8 mouse cellular contexts compared by ENCODE assay signal in the genomic region with DNA sequence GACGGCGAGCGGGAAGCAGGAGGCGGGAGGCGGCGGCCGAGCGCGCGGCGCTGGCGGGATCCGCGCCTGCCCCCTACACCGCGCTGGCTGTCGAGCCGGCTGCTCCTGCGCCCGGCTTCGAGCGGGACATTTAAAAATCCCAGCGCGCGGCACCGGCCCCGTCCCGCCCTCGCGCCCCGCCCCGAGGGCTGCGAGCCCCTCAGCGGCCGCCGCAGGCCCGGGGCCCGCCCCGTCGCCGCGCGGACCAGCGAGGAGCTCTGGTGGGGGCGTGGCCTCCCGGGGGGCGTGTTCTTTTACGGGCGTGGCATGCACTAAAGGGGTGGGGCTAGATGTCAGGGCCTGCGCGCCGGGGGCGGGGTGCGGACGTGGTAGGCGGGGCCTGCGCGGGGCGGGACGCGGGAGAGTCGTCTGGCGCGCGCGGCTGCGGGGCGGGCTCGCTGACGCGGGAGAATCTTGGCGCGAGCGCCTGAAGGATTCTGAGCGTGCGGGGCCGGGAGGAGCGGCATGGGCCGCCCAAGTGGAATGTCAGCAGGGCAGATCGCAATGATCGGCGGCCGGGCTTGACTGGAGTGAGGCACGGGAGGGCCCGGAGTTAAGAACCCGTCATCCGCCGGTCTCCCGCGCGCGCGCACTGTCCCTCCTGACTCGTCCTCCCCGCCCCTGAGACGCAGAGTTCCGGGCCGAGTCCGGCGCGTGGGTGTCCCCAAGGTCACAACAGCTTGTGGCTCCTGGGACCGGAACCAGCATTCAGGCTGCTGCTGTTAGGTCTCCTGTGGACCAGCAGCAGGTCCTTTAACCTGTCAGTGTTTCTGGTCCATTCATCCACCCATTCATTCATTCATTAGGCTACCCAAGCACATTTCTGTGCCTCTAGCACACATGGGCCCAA. TPM values are rescaled to one million over a fixed set of nuclear protein-coding genes. Genes with fewer than 3 reads are reported as not detected.
DNase-seq lines count a peak whose midpoint lies in the region; ATAC-seq and TF ChIP-seq lines count a peak whose summit lies in the region.

A gene (minus strand): TSS at position 164 of the 889 bp plus-strand sequence.

- TF ChIP-seq CTCF in layer of hippocampus, adult 2 months (conservative IDR thresholded peaks at IDR 0.05), result no peak
- TF ChIP-seq CTCF in lung, embryonic 14.5 days (IDR thresholded peaks at IDR 0.05; ENCODE audit: low read depth), result no peak
- TF ChIP-seq CTCF in olfactory bulb, adult 2 months (IDR thresholded peaks at IDR 0.05; ENCODE audit: insufficient read depth, low read depth, low read length), result no peak
- no peak for TF ChIP-seq CTCF in thymus, adult 2 months (IDR thresholded peaks at IDR 0.05; ENCODE audit: borderline replicate concordance, control insufficient read depth, extremely low read depth, insufficient read depth, low read length, poor library complexity)

- ATAC-seq in forebrain, embryonic 15.5 days (replicated peaks), result peak; percentile 95
- ATAC-seq in lung, embryonic 14.5 days (ENCODE audit: insufficient read depth), result peak; percentile 83

- H3K9ac ChIP-seq in forebrain, embryonic 15.5 days (replicated peaks), result peak within 1 kb of the TSS; percentile 52
- peak within 1 kb of the TSS; percentile 84 for H3K9ac ChIP-seq in lung, embryonic 14.5 days

- no peaks in the 10 kb centered on the region for H3K36me3 ChIP-seq in forebrain, embryonic 15.5 days
- H3K36me3 ChIP-seq in lung, embryonic 14.5 days (ENCODE audit: insufficient read depth), result peaks cover 25% of the 10 kb centered on the region
- no peaks in the 10 kb centered on the region for H3K36me3 ChIP-seq in thymus, adult 2 months (ENCODE audit: control insufficient read depth, insufficient read depth, low read length)

- H3K27ac ChIP-seq in forebrain, embryonic 15.5 days (replicated peaks), result peak within 1 kb of the TSS; percentile 52; the same call in 1 of the 2 replicates
- H3K27ac ChIP-seq in layer of hippocampus, adult 2 months, result peak within 1 kb of the TSS; percentile 73
- peak within 1 kb of the TSS; percentile 65 for H3K27ac ChIP-seq in lung, embryonic 14.5 days (ENCODE audit: low read depth)
- no peak within 1 kb of the TSS for H3K27ac ChIP-seq in olfactory bulb, adult 2 months (ENCODE audit: insufficient read depth, low read depth, low read length)
- peak within 1 kb of the TSS; percentile 82 for H3K27ac ChIP-seq in thymus, adult 2 months (ENCODE audit: control insufficient read depth, insufficient read depth, low read length)

- WGBS in forebrain, embryonic 15.5 days, result under 1% methylated on average over 101 of the region's 102 CpGs
- under 1% methylated on average over 82 of the region's 102 CpGs for WGBS in lung, embryonic 14.5 days
- under 1% methylated on average over 94 of the region's 102 CpGs for WGBS in olfactory bulb, adult 2 months
- WGBS in thymus, adult 2 months, result under 1% methylated on average over 100 of the region's 102 CpGs

- intact Hi-C loops in heart, postnatal 36 days (cut with DNase I), result loop anchor here (1.0 to 2.0 kb wide), 2 partner anchors 22 to 87 kb away; no protein-coding TSS in a partner anchor

- peak; percentile 94 for DNase-seq in ES-CJ7 (ENCODE audit: low read depth, low spot score)
- DNase-seq in cerebellum, adult 11 months, result peak; percentile 99
- peak; percentile 100 for DNase-seq in heart, postnatal 36 days
- DNase-seq in layer of hippocampus, adult 2 months (ENCODE audit: low spot score in 2 of 2), result peak; percentile 99 to 100
- DNase-seq in lung, embryonic 14.5 days, result peak; percentile 99
- peak; percentile 100 for DNase-seq in thymus, adult 2 months

- H3K27me3 ChIP-seq in forebrain, embryonic 15.5 days, result no peaks in the 10 kb centered on the region
- no peaks in the 10 kb centered on the region for H3K27me3 ChIP-seq in lung, embryonic 14.5 days (ENCODE audit: insufficient read depth, low read length)
- H3K27me3 ChIP-seq in thymus, adult 2 months (ENCODE audit: control insufficient read depth, insufficient read depth, low read length), result no peaks in the 10 kb centered on the region

- H3K9me3 ChIP-seq in forebrain, embryonic 15.5 days, result no peaks in the 10 kb centered on the region
- H3K9me3 ChIP-seq in lung, embryonic 14.5 days (ENCODE audit: low read depth, low read length), result no peaks in the 10 kb centered on the region

- peaks cover 12% of the 10 kb centered on the region for H3K4me1 ChIP-seq in forebrain, embryonic 15.5 days
- H3K4me1 ChIP-seq in lung, embryonic 14.5 days (ENCODE audit: insufficient read depth), result peaks cover 19% of the 10 kb centered on the region
- H3K4me1 ChIP-seq in olfactory bulb, adult 2 months (ENCODE audit: control insufficient read depth, insufficient read depth, low read length), result peaks cover 14% of the 10 kb centered on the region
- H3K4me1 ChIP-seq in thymus, adult 2 months (replicated peaks; ENCODE audit: control insufficient read depth, insufficient read depth, low read length), result peaks cover 35% of the 10 kb centered on the region

- peak within 1 kb of the TSS; percentile 85 for H3K4me3 ChIP-seq in forebrain, embryonic 15.5 days
- H3K4me3 ChIP-seq in layer of hippocampus, adult 2 months, result peak within 1 kb of the TSS; percentile 81
- H3K4me3 ChIP-seq in lung, embryonic 14.5 days (ENCODE audit: low read depth, low read length), result peak within 1 kb of the TSS; percentile 89
- H3K4me3 ChIP-seq in olfactory bulb, adult 2 months (ENCODE audit: insufficient read depth, low read depth, low read length), result peak within 1 kb of the TSS; percentile 85
- peak within 1 kb of the TSS; percentile 78 for H3K4me3 ChIP-seq in thymus, adult 2 months (ENCODE audit: control insufficient read depth, insufficient read depth, low read length)

- H3K4me2 ChIP-seq in forebrain, embryonic 15.5 days (replicated peaks), result peak within 1 kb of the TSS; percentile 96
- peak within 1 kb of the TSS; percentile 92 for H3K4me2 ChIP-seq in lung, embryonic 14.5 days

- TF ChIP-seq POLR2A in olfactory bulb, adult 2 months (IDR thresholded peaks at IDR 0.05; ENCODE audit: insufficient read depth, low read depth, low read length), result no peak
- TF ChIP-seq POLR2A in thymus, adult 2 months (IDR thresholded peaks at IDR 0.05; ENCODE audit: control insufficient read depth, extremely low read depth, insufficient read depth, low read length, poor library complexity), result peak; percentile 58

RNA-seq across cellular contexts. Expression of the gene that starts here (rescaled TPM):
- 13.9 and 16.4 TPM in 2 replicates for polyA plus RNA-seq in forebrain, embryonic 15.5 days (2015; fragmentation: Nextera tagmentation; extraction: Ambion mirVana)
- 1 to 10 TPM in 1 of 2 experiments, under 1 TPM in 1; 0.70 to 1.5 TPM for total RNA-seq in heart, postnatal 36 days (2021)
- 10 to 100 TPM; 13.5 to 13.7 TPM for total RNA-seq in layer of hippocampus, adult 2 months (2021)
- polyA plus RNA-seq in lung, embryonic 14.5 days (2014; fragmentation: Nextera tagmentation; extraction: Ambion mirVana), result 76.4 and 79.8 TPM in 2 replicates
- not detected in 2 replicates for polyA plus RNA-seq in olfactory bulb, adult 2 months (2012; ENCODE audit: insufficient read depth, insufficient read length, low replicate concordance, missing spikeins)
- 27.1 and 57.3 TPM in 2 replicates for polyA plus RNA-seq in thymus, adult 2 months (2012; rRNA removed)

Comparison
In these comparisons a context has a peak if more than half of its experiments do, and no peak if none do; other contexts are left out.
1. RNA of the gene that starts here (total RNA-seq): 13.5 to 13.7 TPM in layer of hippocampus, adult 2 months; 0.70 to 1.5 TPM in heart, postnatal 36 days; every median in the first group is over 4 times any median in the second.
2. RNA of the gene that starts here (polyA plus RNA-seq): 76.4 to 79.8 TPM in lung, embryonic 14.5 days, 27.1 to 57.3 TPM in thymus, adult 2 months and 13.9 to 16.4 TPM in forebrain, embryonic 15.5 days; not detected in olfactory bulb, adult 2 months; every median in the first group is over 10 times any median in the second.
3. Peak in every context shown above with its lines, with median percentiles within 50 percentile points of each other: DNase-seq and H3K4me3 ChIP-seq.